In the genomic region with DNA sequence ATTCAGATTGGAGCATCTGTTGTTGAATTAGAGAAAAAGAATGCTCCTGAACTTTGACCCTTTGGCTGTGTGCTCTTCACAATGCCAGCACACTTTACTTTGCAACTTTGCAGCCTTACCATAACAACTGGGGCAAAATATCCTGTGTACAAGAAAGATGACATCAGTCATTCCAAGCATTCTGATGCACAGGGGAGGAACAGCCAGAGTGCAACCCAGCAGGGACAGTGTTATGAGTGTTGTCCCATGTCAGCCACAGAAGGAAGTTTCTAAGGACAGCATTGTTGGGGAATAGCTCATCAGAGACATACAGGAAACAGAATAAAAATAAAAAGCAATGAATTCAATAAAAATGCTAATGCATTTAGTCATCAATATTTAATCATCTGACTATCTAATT, we compare ENCODE assay signal across 17 mouse cellular contexts.
"Had no signal": no experiment of that assay in that cellular context is flagged by ENCODE, and none has a peak within 500 bp of the region (broad histone marks: within the 10 kb centered on the region; RNA-seq: fewer than 3 reads in every experiment).

No protein-coding gene starts in this region.

- H3K9ac ChIP-seq: lung, embryonic 15.5 days; midbrain, embryonic 13.5 days; midbrain, embryonic 15.5 days; neural tube, embryonic 12.5 days had no signal

- H3K4me2 ChIP-seq: lung, embryonic 15.5 days; midbrain, embryonic 11.5 days; midbrain, embryonic 13.5 days; midbrain, embryonic 15.5 days; neural tube, embryonic 12.5 days had no signal

- H3K36me3 ChIP-seq: lung, embryonic 15.5 days; midbrain, embryonic 13.5 days; midbrain, embryonic 15.5 days; neural tube, embryonic 12.5 days had no signal

- ATAC-seq: lung, postnatal 0 days; midbrain, embryonic 13.5 days; midbrain, embryonic 15.5 days had no signal

- H3K4me1 ChIP-seq: lung, embryonic 15.5 days; megakaryocyte, embryonic 14.5 days; midbrain, embryonic 13.5 days; midbrain, embryonic 15.5 days; neural tube, embryonic 12.5 days had no signal

- DNase-seq: lung, adult 2 months; lung, postnatal 14 days; lung, postnatal 36 days; right cerebral cortex, postnatal 25 days; right cerebral cortex, postnatal 4 days; spleen, adult 18-20 months; thymus, adult 18-20 months; thymus, postnatal 25 days; thymus, postnatal 4 days had no signal

- H3K4me3 ChIP-seq: lung, embryonic 15.5 days; megakaryocyte, embryonic 14.5 days; midbrain, embryonic 13.5 days; midbrain, embryonic 15.5 days; neural tube, embryonic 12.5 days had no signal

- H3K27ac ChIP-seq: lung, embryonic 15.5 days; macrophage; midbrain, embryonic 13.5 days; midbrain, embryonic 15.5 days; neural tube, embryonic 12.5 days had no signal

- H3K27me3 ChIP-seq: lung, embryonic 15.5 days; megakaryocyte, embryonic 14.5 days; midbrain, embryonic 13.5 days; midbrain, embryonic 15.5 days; neural tube, embryonic 12.5 days had no signal

- H3K9me3 ChIP-seq: lung, embryonic 15.5 days; megakaryocyte, embryonic 14.5 days; midbrain, embryonic 13.5 days; midbrain, embryonic 15.5 days; neural tube, embryonic 12.5 days had no signal
